Mouse (Mus musculus) erythroblast, adult 5-6 weeks (primary cell): ENCODE results near the gene Mosmo. TPM values are rescaled to one million over a fixed set of nuclear protein-coding genes. Genes with fewer than 3 reads are reported as not detected.
A peak's percentile ranks its signal among the peaks of the same experiment; 100 is the strongest.

Experiments used
- ATAC-seq: replicated peaks from 2 replicates; pipeline ENCODE4 v1.8.0; 2016; ENCODE audit warnings: moderate number of reproducible peaks, mild to moderate bottlenecking, moderate TSS enrichment, inconsistent platforms; ENCODE audit not compliant: poor library complexity, low FRiP score, severe bottlenecking
- total RNA-seq, 2 experiments: library from RNA; stranded (forward) in 1 of 2; stranded (reverse) in 1 of 2; fragments of 150-400 nt in 1 of 2; fragments of 200-764, 138-1000 nt in 1 of 2; gene quantifications; 2 replicates each; pipeline versions ENCODE4 v1.2.3 to v1.2.4; 2015 to 2017; ENCODE audit warnings: low replicate concordance in 2 of 2

The Mosmo gene
- total RNA-seq, 2 experiments from 2014 or later = 3.0 to 8.8 TPM

- ATAC-seq = no peak
Measured at GRCm38 (mm10) chr7:120748478-120748877, 71.1 kb downstream of the Mosmo start.

- no peak for ATAC-seq
Measured at GRCm38 (mm10) chr7:120751330-120751729, 73.9 kb downstream of the Mosmo start.

- ATAC-seq = no peak
Measured at GRCm38 (mm10) chr7:120751906-120752305, 74.5 kb downstream of the Mosmo start.

GRCm38 (mm10) chr7:120754671-120755070, 77.3 kb downstream of the Mosmo start:
- peak; percentile 73 for ATAC-seq

- no peak for ATAC-seq
Measured at GRCm38 (mm10) chr7:120767369-120767768, 90.0 kb downstream of the Mosmo start.

GRCm38 (mm10) chr7:120771389-120771788, 94.0 kb downstream of the Mosmo start:
- no peak for ATAC-seq

- peak; percentile 81 for ATAC-seq
Measured at GRCm38 (mm10) chr7:120778012-120778411, 100.6 kb downstream of the Mosmo start.

Other genes with a start within 250 kb of the Mosmo start
- gene Uqcrc2, start 42.4 kb upstream of the Mosmo start, total RNA-seq (2015; ENCODE audit: low replicate concordance) = 53.7 and 80.9 TPM in 2 replicates
- 25.5 and 38.4 TPM in 2 replicates for gene Uqcrc2, start 42.4 kb upstream of the Mosmo start, total RNA-seq (2017; ENCODE audit: low replicate concordance)
- not detected in 2 replicates for gene Pdzd9, start 7.3 kb upstream of the Mosmo start, total RNA-seq (2015; ENCODE audit: low replicate concordance)
- not detected in 2 replicates for gene Pdzd9, start 7.3 kb upstream of the Mosmo start, total RNA-seq (2017; ENCODE audit: low replicate concordance)
- not detected in 2 replicates for gene Vwa3a, start 61.7 kb downstream of the Mosmo start, total RNA-seq (2015; ENCODE audit: low replicate concordance)
- gene Vwa3a, start 61.7 kb downstream of the Mosmo start, total RNA-seq (2017; ENCODE audit: low replicate concordance) = not detected in 2 replicates
- gene Gm5737, start 134.7 kb downstream of the Mosmo start, total RNA-seq (2015; ENCODE audit: low replicate concordance) = not detected in 2 replicates
- not detected in 2 replicates for gene Gm5737, start 134.7 kb downstream of the Mosmo start, total RNA-seq (2017; ENCODE audit: low replicate concordance)
- 12.3 and 24.0 TPM in 2 replicates for gene Eef2k, start 165.2 kb downstream of the Mosmo start, total RNA-seq (2015; ENCODE audit: low replicate concordance)
- 77.4 and 97.0 TPM in 2 replicates for gene Eef2k, start 165.2 kb downstream of the Mosmo start, total RNA-seq (2017; ENCODE audit: low replicate concordance)
- 3.1 and 3.3 TPM in 2 replicates for gene Polr3e, start 240.1 kb downstream of the Mosmo start, total RNA-seq (2015; ENCODE audit: low replicate concordance)
- gene Polr3e, start 240.1 kb downstream of the Mosmo start, total RNA-seq (2017; ENCODE audit: low replicate concordance) = 1.5 and 6.2 TPM in 2 replicates